Mouse (Mus musculus) embryonic fibroblast, embryonic 13.5 days (primary cell): Measurements from ENCODE around the gene Apoe. TPM values are rescaled to one million over a fixed set of nuclear protein-coding genes. Genes with fewer than 3 reads are reported as not detected.

Experiments
- H3K27ac ChIP-seq: 2 replicates; pipeline ENCODE4 v1.5.1; 2012; ENCODE audit warnings: low read length, control low read depth, inconsistent platforms; ENCODE audit not compliant: insufficient read depth
- H3K4me1 ChIP-seq: 2 replicates; pipeline ENCODE4 v1.6.1; 2011; ENCODE audit warnings: low read length; ENCODE audit not compliant: control insufficient read depth, insufficient read depth
- H3K4me3 ChIP-seq: 2 replicates; pipeline ENCODE4 v1.5.1; 2011; ENCODE audit warnings: mild to moderate bottlenecking, control low read depth, low read length; ENCODE audit not compliant: insufficient read depth
- CTCF ChIP-seq: IDR thresholded peaks from 2 replicates; pipeline ENCODE4 v1.5.1; 2011; ENCODE audit warnings: mild to moderate bottlenecking, control low read depth, low read length, moderate library complexity, borderline replicate concordance; ENCODE audit not compliant: insufficient read depth
- POLR2A ChIP-seq: IDR thresholded peaks from 2 replicates; pipeline ENCODE4 v1.6.1; 2011; ENCODE audit warnings: low read depth, mild to moderate bottlenecking, control low read depth, low read length, moderate library complexity
- polyA plus RNA-seq: library from polyadenylated mRNA; stranded (reverse); fragments of >200 nt; gene quantifications from 2 replicates; pipeline ENCODE4 v1.2.4, GENCODE M21; 2011; ENCODE audit warnings: low read depth; ENCODE audit not compliant: missing spikeins, insufficient read length

Apoe gene
- polyA plus RNA-seq, 1 experiment, result 34.9 TPM

DNA sequence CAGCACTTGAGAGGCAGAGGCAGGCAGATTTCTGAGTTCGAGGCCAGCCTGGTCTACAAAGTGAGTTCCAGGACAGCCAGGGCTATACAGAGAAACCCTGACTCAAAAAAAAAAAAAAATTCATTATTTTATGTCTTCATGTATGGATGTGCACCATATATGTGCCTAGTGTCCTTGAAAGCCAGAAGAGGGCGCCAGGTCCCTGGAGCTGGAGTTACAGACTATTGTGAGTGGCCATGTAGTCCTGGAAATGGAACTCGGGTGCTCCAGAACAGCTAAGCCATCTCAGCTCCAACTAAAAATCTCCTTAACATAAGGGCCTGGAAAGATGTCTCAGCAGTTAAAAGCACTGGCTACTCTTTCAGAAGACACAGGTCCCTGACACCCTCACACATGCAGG is 32.2 kb downstream of the Apoe start:
- Histone ChIP-seq H3K4me3 (no peak overlapping the region), H3K27ac (no peak overlapping the region), H3K4me1 (no peaks in the 10 kb centered on the region; the same call in 1 of the 2 replicates)
- TF ChIP-seq POLR2A (no peak), CTCF (no peak)

GRCm38 (mm10) chr7:19664955-19665841 is 33.8 kb downstream of the Apoe start, which contains the start of gene Clptm1:
Clptm1 (minus strand) TSS chr7:19665033.
- no peaks in the 10 kb centered on the region; the same call in 1 of the 2 replicates for H3K4me1 ChIP-seq
- H3K27ac ChIP-seq, result peak within 1 kb of the TSS; percentile 97
- TF ChIP-seq CTCF (no peak), POLR2A (peak; percentile 69)
- peak within 1 kb of the TSS; percentile 88 for H3K4me3 ChIP-seq

DNA sequence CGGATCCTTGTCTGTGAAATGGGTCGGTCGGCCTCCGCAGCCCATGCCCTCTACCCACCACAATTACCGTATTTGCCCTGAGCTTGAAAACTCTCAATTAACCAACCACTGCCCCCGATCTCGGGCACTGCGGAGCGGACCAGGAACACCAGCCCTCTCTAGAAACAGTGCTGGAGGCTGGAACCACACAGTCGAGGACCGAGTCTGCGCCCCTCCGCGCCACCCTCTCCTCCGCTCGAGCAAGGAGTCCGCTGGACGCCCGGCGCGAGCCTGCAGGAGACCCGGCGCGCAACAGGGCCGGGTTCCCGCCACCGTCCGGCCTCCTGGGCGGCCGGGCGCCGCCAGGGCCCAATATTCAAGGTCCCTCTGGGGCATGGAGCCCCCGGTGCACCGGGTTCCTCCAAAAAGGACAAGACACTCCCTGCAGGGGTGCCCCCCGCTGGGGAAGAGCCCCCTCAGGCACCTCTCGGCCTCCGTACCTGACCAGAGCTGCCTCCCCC is 34.5 kb downstream of the Apoe start:
- Histone ChIP-seq H3K27ac (no peak overlapping the region), H3K4me1 (no peaks in the 10 kb centered on the region; the same call in 1 of the 2 replicates), H3K4me3 (peak overlapping the region; percentile 88)
- TF ChIP-seq POLR2A, result no peak
- no peak for TF ChIP-seq CTCF

DNA sequence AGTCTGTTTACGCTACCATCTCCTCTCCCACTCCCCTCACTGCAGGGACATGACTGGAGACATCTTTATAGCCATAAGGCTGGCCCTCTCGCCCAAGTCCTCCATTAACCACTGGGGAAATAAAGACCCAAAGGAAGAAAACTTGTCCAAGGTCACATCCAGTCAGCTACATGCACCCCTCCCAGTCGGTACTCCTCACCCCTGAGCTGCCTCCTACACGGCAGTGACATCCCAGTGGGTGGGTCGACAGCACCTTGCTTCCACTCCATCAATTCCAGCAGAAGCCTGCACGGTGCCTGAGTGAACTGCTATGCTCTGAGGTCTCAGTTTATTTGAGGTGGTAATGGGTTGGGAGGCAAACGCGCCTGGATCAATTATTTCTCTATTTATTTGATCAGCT is 35.0 kb downstream of the Apoe start:
- peak overlapping the region; percentile 88 for H3K4me3 ChIP-seq
- TF ChIP-seq POLR2A (no peak), CTCF (no peak)
- H3K27ac ChIP-seq, result no peak overlapping the region
- H3K4me1 ChIP-seq, result no peaks in the 10 kb centered on the region; the same call in 1 of the 2 replicates

DNA sequence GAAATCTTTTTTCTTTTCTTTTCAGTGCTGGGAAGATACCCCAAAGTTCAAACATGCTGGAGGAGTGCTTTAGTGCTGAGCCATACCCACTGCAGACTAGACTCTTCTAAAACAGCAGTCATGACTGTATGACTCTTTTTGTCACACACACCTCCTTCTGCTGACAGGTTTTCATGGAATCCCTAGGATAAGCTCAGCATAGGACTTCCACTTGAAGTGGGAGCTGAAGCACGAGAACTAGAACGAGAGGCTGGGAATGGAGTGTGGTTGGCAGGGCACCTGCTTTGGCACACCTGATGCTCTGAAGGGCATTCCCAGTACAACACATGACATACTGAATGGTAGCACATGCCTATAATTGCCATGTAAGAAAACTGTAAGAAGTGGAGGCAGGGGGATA is 46.4 kb downstream of the Apoe start:
- Histone ChIP-seq H3K4me1 (no peaks in the 10 kb centered on the region), H3K4me3 (no peak overlapping the region), H3K27ac (no peak overlapping the region)
- TF ChIP-seq CTCF, result no peak
- no peak for TF ChIP-seq POLR2A

- no peak for TF ChIP-seq CTCF
- TF ChIP-seq POLR2A, result no peak
- Histone ChIP-seq H3K4me1 (no peaks in the 10 kb centered on the region), H3K4me3 (no peak overlapping the region), H3K27ac (no peak overlapping the region)
These were observed 47.8 kb downstream of the Apoe start for GRCm38 (mm10) chr7:19651063-19651786.

Other genes with a start within 250 kb of the Apoe start
- gene Mark4, start 240.4 kb downstream of the Apoe start, polyA plus RNA-seq, result 27.4 and 29.1 TPM in 2 replicates
- not detected in 2 replicates for gene Exoc3l2, start 235.9 kb downstream of the Apoe start, polyA plus RNA-seq
- gene Bloc1s3, start 190.8 kb downstream of the Apoe start, polyA plus RNA-seq, result 5.9 and 6.1 TPM in 2 replicates
- 15.2 and 23.4 TPM in 2 replicates for gene Trappc6a, start 190.8 kb downstream of the Apoe start, polyA plus RNA-seq
- gene Nkpd1, start 181.3 kb downstream of the Apoe start, polyA plus RNA-seq, result not detected in 2 replicates
- gene Ppp1r37, start 136.1 kb downstream of the Apoe start, polyA plus RNA-seq, result 25.3 and 27.7 TPM in 2 replicates
- 1.5 and 1.8 TPM in 2 replicates for gene Zfp296, start 121.9 kb downstream of the Apoe start, polyA plus RNA-seq
- gene Gemin7, start 121.6 kb downstream of the Apoe start, polyA plus RNA-seq, result 52.6 and 65.2 TPM in 2 replicates
- 32.4 and 38.1 TPM in 2 replicates for gene Clasrp, start 94.7 kb downstream of the Apoe start, polyA plus RNA-seq
- 15.4 and 17.9 TPM in 2 replicates for gene Relb, start 69.8 kb downstream of the Apoe start, polyA plus RNA-seq
- 116 and 124 TPM in 2 replicates for gene Clptm1, start 34.2 kb downstream of the Apoe start, polyA plus RNA-seq
- not detected in 2 replicates for gene Apoc2, start 21.2 kb downstream of the Apoe start, polyA plus RNA-seq
- gene Gm44805, start 17.8 kb downstream of the Apoe start, polyA plus RNA-seq, result not detected in 2 replicates
- not detected in 2 replicates for gene Apoc4, start 17.7 kb downstream of the Apoe start, polyA plus RNA-seq
- gene Apoc1, start 6.5 kb downstream of the Apoe start, polyA plus RNA-seq, result not detected in 2 replicates
- 38.1 and 51.3 TPM in 2 replicates for gene Tomm40, start 16.2 kb upstream of the Apoe start, polyA plus RNA-seq
- gene Nectin2, start 51.3 kb upstream of the Apoe start, polyA plus RNA-seq, result 39.7 and 45.3 TPM in 2 replicates
- 2.1 and 2.5 TPM in 2 replicates for gene Bcam, start 71.8 kb upstream of the Apoe start, polyA plus RNA-seq
- not detected in 2 replicates for gene Cblc, start 97.6 kb upstream of the Apoe start, polyA plus RNA-seq
- 24.1 and 37.9 TPM in 2 replicates for gene Bcl3, start 123.6 kb upstream of the Apoe start, polyA plus RNA-seq
- not detected in 2 replicates for gene Gm19345, start 152.8 kb upstream of the Apoe start, polyA plus RNA-seq
- not detected in 2 replicates for gene Ceacam16, start 162.1 kb upstream of the Apoe start, polyA plus RNA-seq
- not detected in 2 replicates for gene Ceacam19, start 188.8 kb upstream of the Apoe start, polyA plus RNA-seq
- gene Pvr, start 222.0 kb upstream of the Apoe start, polyA plus RNA-seq, result 54.1 and 65.0 TPM in 2 replicates